Mouse (Mus musculus) megakaryocyte, embryonic 14.5 days (primary cell): Measurements from ENCODE around the gene Hexim1.

Experiments used
- FLI1 ChIP-seq: IDR thresholded peaks from 2 replicates; pipeline ENCODE4 v1.6.1; 2012; ENCODE audit warnings: low read length, inconsistent platforms, mixed read lengths
- GATA1 ChIP-seq: IDR thresholded peaks from 3 replicates; pipeline ENCODE4 v1.6.1; 2012; ENCODE audit warnings: mixed read lengths, low read length, inconsistent platforms, borderline replicate concordance

DNA sequence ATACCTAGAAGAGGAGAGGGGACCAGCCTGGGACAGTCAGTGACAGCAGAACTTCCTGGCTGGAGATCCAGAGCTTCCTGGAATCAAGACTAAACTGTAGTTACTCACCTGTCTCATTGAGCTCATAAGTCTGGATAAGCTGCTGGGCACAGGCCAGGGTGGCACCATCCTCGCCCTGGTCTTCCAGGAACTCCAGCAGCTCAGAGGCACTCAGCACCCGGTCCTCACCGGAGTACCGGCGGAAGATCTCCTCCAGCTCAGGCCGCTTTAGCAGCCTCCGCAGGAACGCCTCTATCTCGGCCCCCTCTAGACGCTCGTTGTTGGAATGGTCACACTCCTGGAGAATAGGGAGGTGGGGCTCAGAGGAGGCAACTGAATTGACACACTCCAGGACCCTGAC is 37.9 kb upstream of the Hexim1 start:
- TF ChIP-seq FLI1: no peak
- TF ChIP-seq GATA1: no peak
